Mouse (Mus musculus) adrenal gland, postnatal 14 days (tissue): Measurements from ENCODE around the gene Olfr606. TPM values are rescaled to one million over a fixed set of nuclear protein-coding genes. Genes with fewer than 3 reads are reported as not detected.
"Not testable (repeated sequence)": the region's sequence is repeated elsewhere in the genome, so short reads cannot be mapped to it uniquely, and the experiment has no call there.

ENCODE experiments used
- DNase-seq: peaks from one replicate; pipeline ENCODE4 v3.0.0; 2021; ENCODE audit warnings: mixed read lengths
- long read RNA-seq, 2 experiments: library from polyadenylated mRNA; stranded (forward); transcript quantifications; one replicate each; pipeline ENCODE4 v2.0.0; 2021
- microRNA-seq, 2 experiments: library from miRNA; unstranded; fragments of <30 nt; microRNA quantifications; one replicate each; pipeline ENCODE4 v1.2.0; 2021
- total RNA-seq: library from RNA; stranded (reverse); gene quantifications from 2 replicates; pipeline ENCODE4 v1.2.3, GENCODE M21; 2021

The Olfr606 gene
- total RNA-seq, result not detected in 2 replicates
- long read RNA-seq, experiment 1, result 0 reads
- long read RNA-seq, experiment 2, result 0 reads

DNA sequence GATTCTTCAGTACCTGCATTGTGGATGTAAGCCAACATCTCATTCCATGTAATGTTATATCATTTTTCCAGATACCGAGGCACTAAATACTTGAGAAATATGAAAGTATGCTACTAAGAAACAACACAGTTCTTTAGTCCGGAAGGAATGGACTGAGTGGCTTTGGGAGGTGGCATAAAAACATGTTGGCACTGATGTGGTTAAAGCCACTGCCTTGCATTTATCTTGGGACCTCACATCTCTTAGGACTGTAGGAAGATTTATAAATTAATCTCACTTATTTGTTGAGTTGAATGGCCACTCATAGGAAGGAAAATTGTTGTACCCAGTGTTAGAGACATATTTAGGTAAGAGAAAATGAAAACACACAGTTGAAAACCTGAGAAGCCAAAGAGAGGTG, at the start of gene Olfr606:
TSS of gene Olfr606 (plus strand) at position 301 of the 400 bp plus-strand sequence.
- DNase-seq, result no peak

- not testable (repeated sequence) for DNase-seq
Observed at GRCm38 (mm10) chr7:103406521-103407055, 42.3 kb upstream of the Olfr606 start.

DNA sequence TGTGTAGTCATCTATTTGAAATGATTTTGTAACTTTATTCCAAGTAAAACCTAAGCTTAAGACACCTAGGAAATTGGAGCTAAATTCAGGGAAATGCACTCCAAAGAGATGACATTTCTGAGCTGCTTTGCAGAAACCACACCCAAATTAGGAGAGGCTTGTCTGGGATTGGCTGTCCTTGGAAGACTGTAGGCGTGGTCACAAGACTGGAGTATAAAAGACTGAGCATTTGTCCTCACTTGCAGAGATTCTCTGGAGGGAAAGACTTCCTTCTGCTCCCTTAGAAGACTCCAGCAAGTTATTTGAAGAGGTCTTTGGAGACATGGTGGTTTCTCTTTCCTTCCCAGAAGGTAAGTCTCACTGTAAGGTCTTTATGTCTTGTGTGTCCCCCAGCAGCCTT, 34.1 kb upstream of the Olfr606 start, which contains the start of gene Usp17lc:
TSS of gene Usp17lc (plus strand) at position 301 of the 400 bp plus-strand sequence.
- not testable (repeated sequence) for DNase-seq

- no peak for DNase-seq
Observed at GRCm38 (mm10) chr7:103445339-103445738, 3.5 kb upstream of the Olfr606 start, which contains the start of gene Olfr605. Gene Olfr605, minus strand, starts transcription at chr7:103445439.

DNA sequence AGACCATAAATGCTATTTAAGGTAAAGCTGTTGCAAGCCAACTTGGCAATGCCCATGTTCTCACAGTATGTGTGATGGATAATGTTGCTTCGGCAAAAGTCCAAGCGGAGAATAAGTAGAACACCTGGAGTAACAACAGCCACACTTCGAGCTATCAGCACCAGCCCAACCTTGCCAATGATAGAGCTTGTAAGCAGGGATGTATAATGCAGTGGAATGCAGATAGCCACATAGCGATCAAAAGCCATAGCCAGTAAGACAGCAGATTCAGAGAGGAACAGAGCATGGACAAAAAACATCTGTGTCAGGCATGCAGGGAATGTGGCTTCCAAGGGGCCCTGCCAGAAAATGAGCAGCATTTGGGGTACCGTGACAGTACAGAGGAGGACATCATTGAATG, 11.7 kb downstream of the Olfr606 start:
- no peak for DNase-seq

DNA sequence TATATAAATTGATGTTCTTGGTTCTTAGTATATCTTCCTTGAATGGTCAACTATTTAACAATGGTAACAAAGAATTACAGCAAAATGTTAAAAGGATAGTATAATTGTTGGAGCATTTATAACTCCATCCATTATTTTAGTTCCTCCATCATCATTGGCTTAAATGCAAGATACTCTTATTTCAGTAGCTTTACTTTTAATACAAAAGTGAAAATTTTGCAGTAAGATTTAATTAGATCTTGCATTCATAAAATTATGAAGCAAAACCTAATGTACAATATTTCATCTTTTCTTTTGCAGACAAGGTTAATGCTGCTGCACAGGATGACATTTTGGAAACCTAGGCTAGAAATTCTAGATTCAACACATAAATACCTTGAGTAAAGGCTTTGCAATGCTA, 20.7 kb downstream of the Olfr606 start, which contains the start of gene Olfr608:
TSS of gene Olfr608 (plus strand) at position 301 of the 400 bp plus-strand sequence.
- DNase-seq, result no peak

GRCm38 (mm10) chr7:103477106-103477505, 28.3 kb downstream of the Olfr606 start:
- not testable (repeated sequence) for DNase-seq

- DNase-seq, result no peak
Observed at GRCm38 (mm10) chr7:103497962-103498361, 49.1 kb downstream of the Olfr606 start, which contains the start of gene Olfr609. Gene Olfr609, minus strand, starts transcription at chr7:103498062.

Small RNAs within 50 kb of the gene (microRNA-seq; reads per million reads assigned to microRNA genes)
- gene Gm25774, result 0 reads per million in 2 experiments

Other genes with a start within 250 kb of the Olfr606 start
- gene Olfr593, start 237.2 kb upstream of the Olfr606 start, total RNA-seq, result not detected in 2 replicates
- gene Olfr594, start 232.1 kb upstream of the Olfr606 start, total RNA-seq, result not detected in 2 replicates
- gene Usp17ld, start 196.5 kb upstream of the Olfr606 start, total RNA-seq, result not detected in 2 replicates
- not detected in 2 replicates for gene Olfr596, start 143.4 kb upstream of the Olfr606 start, total RNA-seq
- not detected in 2 replicates for gene Olfr597, start 132.7 kb upstream of the Olfr606 start, total RNA-seq
- gene Olfr598, start 125.5 kb upstream of the Olfr606 start, total RNA-seq, result not detected in 2 replicates
- not detected in 2 replicates for gene Olfr599, start 113.1 kb upstream of the Olfr606 start, total RNA-seq
- not detected in 2 replicates for gene Olfr600, start 99.4 kb upstream of the Olfr606 start, total RNA-seq
- gene Olfr601, start 86.4 kb upstream of the Olfr606 start, total RNA-seq, result not detected in 2 replicates
- not detected in 2 replicates for gene Olfr603, start 62.9 kb upstream of the Olfr606 start, total RNA-seq
- not detected in 2 replicates for gene Usp17lc, start 34.0 kb upstream of the Olfr606 start, total RNA-seq
- not detected in 2 replicates for gene Olfr605, start 3.6 kb upstream of the Olfr606 start, total RNA-seq
- not detected in 2 replicates for gene Olfr607, start 15.1 kb downstream of the Olfr606 start, total RNA-seq
- not detected in 2 replicates for gene Olfr608, start 20.8 kb downstream of the Olfr606 start, total RNA-seq
- gene Olfr609, start 49.0 kb downstream of the Olfr606 start, total RNA-seq, result not detected in 2 replicates
- gene Olfr610, start 63.1 kb downstream of the Olfr606 start, total RNA-seq, result not detected in 2 replicates
- gene Olfr611, start 71.8 kb downstream of the Olfr606 start, total RNA-seq, result not detected in 2 replicates
- gene Olfr612, start 93.7 kb downstream of the Olfr606 start, total RNA-seq, result not detected in 2 replicates
- not detected in 2 replicates for gene Olfr613, start 99.0 kb downstream of the Olfr606 start, total RNA-seq
- not detected in 2 replicates for gene Olfr615, start 107.0 kb downstream of the Olfr606 start, total RNA-seq
- gene Olfr616, start 120.1 kb downstream of the Olfr606 start, total RNA-seq, result not detected in 2 replicates
- gene Olfr617, start 124.0 kb downstream of the Olfr606 start, total RNA-seq, result not detected in 2 replicates
- not detected in 2 replicates for gene Olfr618, start 141.1 kb downstream of the Olfr606 start, total RNA-seq
- not detected in 2 replicates for gene Olfr619, start 151.5 kb downstream of the Olfr606 start, total RNA-seq
- gene Olfr620, start 163.5 kb downstream of the Olfr606 start, total RNA-seq, result not detected in 2 replicates
- gene Olfr622, start 193.7 kb downstream of the Olfr606 start, total RNA-seq, result not detected in 2 replicates
- gene Olfr623, start 214.7 kb downstream of the Olfr606 start, total RNA-seq, result not detected in 2 replicates
- 0.04 TPM in 1 of 2 replicates, not detected in the other for gene Olfr624, start 222.1 kb downstream of the Olfr606 start, total RNA-seq
- not detected in 2 replicates for gene Olfr625-ps1, start 233.7 kb downstream of the Olfr606 start, total RNA-seq